Mouse (Mus musculus) lung, adult 2 months (tissue): ENCODE measurements around the gene Cdk2. TPM values are rescaled to one million over a fixed set of nuclear protein-coding genes. Genes with fewer than 3 reads are reported as not detected.
A peak's percentile ranks its signal among the peaks of the same experiment; 100 is the strongest.

Experiments used
- DNase-seq: peaks from one replicate; pipeline ENCODE4 v3.0.0; 2022
- H3K4me1 ChIP-seq: fragments of 200-500 bp; 2 replicates; pipeline ENCODE4 v1.6.1; 2011; ENCODE audit warnings: low read length; ENCODE audit not compliant: control insufficient read depth, insufficient read depth
- H3K4me3 ChIP-seq: fragments of 200-500 bp; replicated peaks from 2 replicates; pipeline ENCODE3; 2011; ENCODE audit warnings: low read depth, mild to moderate bottlenecking, control low read depth, low read length; ENCODE audit errors: extremely low read depth
- CTCF ChIP-seq: fragments of 200-500 bp; IDR thresholded peaks from 2 replicates; pipeline ENCODE4 v1.5.1; 2011; ENCODE audit warnings: mild to moderate bottlenecking, low read length, control low read depth; ENCODE audit not compliant: insufficient read depth
- POLR2A ChIP-seq: fragments of 200-500 bp; IDR thresholded peaks from 2 replicates; pipeline ENCODE4 v1.6.1; 2011; ENCODE audit warnings: low read depth, mild to moderate bottlenecking, control low read depth, low read length, borderline replicate concordance; ENCODE audit errors: extremely low read depth
- WGBS: fragments of 180-500 bp; shearing (Covaris S2); methylation state at CpG from one replicate; pipeline ENCODE4 v1.1.7; 2018; 5-methylcytosine and 5-hydroxymethylcytosine counted together
- polyA plus RNA-seq: library from polyadenylated mRNA; depleted of rRNA; stranded (reverse); fragments of >200 nt; gene quantifications from 2 replicates; pipeline ENCODE4 v1.2.3, GENCODE M21; 2012

Gene Cdk2
- polyA plus RNA-seq, 1 experiment = 17.3 TPM

GRCm38 (mm10) chr10:128705317-128705693, 474 bp upstream of the Cdk2 start:
- no peak for DNase-seq
- H3K4me3 ChIP-seq = peak overlapping the region; percentile 25
- WGBS = 13% methylated on average over 11 of the region's 11 CpGs
- TF ChIP-seq CTCF = no peak
- no peak for TF ChIP-seq POLR2A
- H3K4me1 ChIP-seq = peaks cover 8% of the 10 kb centered on the region; the same call in 1 of the 2 replicates

- H3K4me3 ChIP-seq = peak within 1 kb of the TSS; percentile 85
- DNase-seq = no peak
- peaks cover 8% of the 10 kb centered on the region; the same call in 1 of the 2 replicates for H3K4me1 ChIP-seq
- 26% methylated on average over 4 of the region's 4 CpGs for WGBS
- TF ChIP-seq POLR2A (no peak), CTCF (no peak)
These were observed 936 bp downstream of the Cdk2 start, which contains the start of gene Pmel for GRCm38 (mm10) chr10:128703895-128704294. Gene Pmel (plus strand): TSS chr10:128704195.

- no peak for DNase-seq
- Histone ChIP-seq H3K4me1 (peaks cover 8% of the 10 kb centered on the region; the same call in 1 of the 2 replicates), H3K4me3 (no peak overlapping the region)
- no peak for TF ChIP-seq CTCF
- TF ChIP-seq POLR2A = no peak
- WGBS = 76% methylated on average over 6 of the region's 6 CpGs
These were observed 2.4 kb downstream of the Cdk2 start for GRCm38 (mm10) chr10:128702328-128703007.

- Histone ChIP-seq H3K4me1 (peaks cover 8% of the 10 kb centered on the region; the same call in 1 of the 2 replicates), H3K4me3 (no peak overlapping the region)
- DNase-seq = no peak
- no peak for TF ChIP-seq POLR2A
- no peak for TF ChIP-seq CTCF
- WGBS = 93% methylated on average over 5 of the region's 5 CpGs
These were observed 4.1 kb downstream of the Cdk2 start for GRCm38 (mm10) chr10:128700712-128701111.

GRCm38 (mm10) chr10:128699611-128700010, 5.2 kb downstream of the Cdk2 start:
- no peak for DNase-seq
- TF ChIP-seq POLR2A = no peak
- no peak for TF ChIP-seq CTCF
- H3K4me3 ChIP-seq = no peak overlapping the region
- H3K4me1 ChIP-seq = peaks cover 6% of the 10 kb centered on the region
- WGBS = 70% methylated on average over 11 of the region's 11 CpGs

GRCm38 (mm10) chr10:128699006-128699405, 5.8 kb downstream of the Cdk2 start:
- no peak for TF ChIP-seq CTCF
- no peak for TF ChIP-seq POLR2A
- 82% methylated on average over 5 of the region's 5 CpGs for WGBS
- no peak overlapping the region for H3K4me3 ChIP-seq
- no peak for DNase-seq
- H3K4me1 ChIP-seq = peaks cover 5% of the 10 kb centered on the region

GRCm38 (mm10) chr10:128697072-128697725, 7.6 kb downstream of the Cdk2 start:
- peaks cover 2% of the 10 kb centered on the region; the same call in 1 of the 2 replicates for H3K4me1 ChIP-seq
- no peak overlapping the region for H3K4me3 ChIP-seq
- TF ChIP-seq POLR2A (no peak), CTCF (no peak)
- no peak for DNase-seq
- WGBS = 74% methylated on average over 6 of the region's 6 CpGs

- WGBS = under 1% methylated on average over 40 of the region's 40 CpGs
- Histone ChIP-seq H3K4me3 (peak within 1 kb of the TSS; percentile 81), H3K4me1 (peaks cover 2% of the 10 kb centered on the region)
- DNase-seq = peak; percentile 98
- TF ChIP-seq POLR2A (peak; percentile 95), CTCF (no peak)
These were observed 8.6 kb downstream of the Cdk2 start, which contains the start of gene Rab5b for GRCm38 (mm10) chr10:128695992-128696807. Gene Rab5b (minus strand): TSS chr10:128696264.

- Histone ChIP-seq H3K4me1 (peaks cover 6% of the 10 kb centered on the region), H3K4me3 (peak overlapping the region; percentile 81)
- under 1% methylated on average over 22 of the region's 22 CpGs for WGBS
- TF ChIP-seq CTCF (no peak), POLR2A (no peak)
- DNase-seq = no peak
These were observed 9.3 kb downstream of the Cdk2 start for GRCm38 (mm10) chr10:128695411-128695991.
